Mouse (Mus musculus) intestine, postnatal 0 days (tissue): ENCODE measurements around the gene Trio. TPM values are rescaled to one million over a fixed set of nuclear protein-coding genes. Genes with fewer than 3 reads are reported as not detected.

Experiments
- ATAC-seq: fragments of 200-750 bp; cut with Nextera tagmentation; 2 replicates; pipeline ENCODE4 v1.8.0; 2017; ENCODE audit warnings: mild to moderate bottlenecking, moderate TSS enrichment, moderate library complexity
- H3K27ac ChIP-seq: fragments of 300-500 bp; sonication (generic); 2 replicates; pipeline ENCODE4 v1.5.1; 2014; ENCODE audit warnings: mild to moderate bottlenecking, low read depth, low read length, moderate library complexity
- H3K27me3 ChIP-seq: fragments of 300-500 bp; sonication (generic); replicated peaks from 2 replicates; pipeline ENCODE4 v1.6.1; 2014; ENCODE audit warnings: low read length, mixed read lengths; ENCODE audit not compliant: control insufficient read depth, insufficient read depth
- H3K36me3 ChIP-seq: fragments of 300-500 bp; sonication (generic); 2 replicates; pipeline ENCODE4 v1.6.1; 2014; ENCODE audit warnings: mild to moderate bottlenecking, moderate library complexity; ENCODE audit not compliant: control insufficient read depth, insufficient read depth
- H3K4me1 ChIP-seq: fragments of 300-500 bp; sonication (generic); replicated peaks from 2 replicates; pipeline ENCODE4 v1.6.1; 2014; ENCODE audit warnings: antibody characterized with exemption, low read length, mixed read lengths; ENCODE audit not compliant: control insufficient read depth, insufficient read depth
- H3K4me2 ChIP-seq: fragments of 300-500 bp; sonication (generic); replicated peaks from 2 replicates; pipeline ENCODE4 v1.6.1; 2014; ENCODE audit warnings: low read depth, mild to moderate bottlenecking, moderate library complexity
- H3K4me3 ChIP-seq: fragments of 300-500 bp; sonication (generic); 2 replicates; pipeline ENCODE4 v1.5.1; 2014; ENCODE audit warnings: low read depth, low read length
- H3K9ac ChIP-seq: fragments of 300-500 bp; sonication (generic); 2 replicates; pipeline ENCODE4 v1.6.1; 2014; ENCODE audit warnings: mild to moderate bottlenecking, low read depth, low read length
- H3K9me3 ChIP-seq: fragments of 300-500 bp; sonication (generic); 2 replicates; pipeline ENCODE4 v1.6.1; 2016; ENCODE audit warnings: mixed run types; ENCODE audit not compliant: control insufficient read depth
- CTCF ChIP-seq: sonication (generic); IDR thresholded peaks from 2 replicates; pipeline ENCODE4 v1.5.1; 2016; ENCODE audit warnings: low read depth, mild to moderate bottlenecking, control low read depth, antibody characterized with exemption, moderate library complexity
- WGBS: fragments of 180-500 bp; shearing (Covaris S2); extraction: QIAGEN DNeasy Blood & Tissue Kit; methylation state at CpG from one replicate; pipeline ENCODE4 v1.1.7; 2014; 5-methylcytosine and 5-hydroxymethylcytosine counted together
- polyA plus RNA-seq: library from polyadenylated mRNA; unstranded; fragments of >200 nt; fragmentation: Nextera tagmentation; extraction: Ambion mirVana; gene quantifications from 2 replicates; pipeline ENCODE4 v1.2.1, GENCODE M21; 2015

Gene Trio
- polyA plus RNA-seq, 1 experiment from 2014 or later: 10.0 TPM

DNA sequence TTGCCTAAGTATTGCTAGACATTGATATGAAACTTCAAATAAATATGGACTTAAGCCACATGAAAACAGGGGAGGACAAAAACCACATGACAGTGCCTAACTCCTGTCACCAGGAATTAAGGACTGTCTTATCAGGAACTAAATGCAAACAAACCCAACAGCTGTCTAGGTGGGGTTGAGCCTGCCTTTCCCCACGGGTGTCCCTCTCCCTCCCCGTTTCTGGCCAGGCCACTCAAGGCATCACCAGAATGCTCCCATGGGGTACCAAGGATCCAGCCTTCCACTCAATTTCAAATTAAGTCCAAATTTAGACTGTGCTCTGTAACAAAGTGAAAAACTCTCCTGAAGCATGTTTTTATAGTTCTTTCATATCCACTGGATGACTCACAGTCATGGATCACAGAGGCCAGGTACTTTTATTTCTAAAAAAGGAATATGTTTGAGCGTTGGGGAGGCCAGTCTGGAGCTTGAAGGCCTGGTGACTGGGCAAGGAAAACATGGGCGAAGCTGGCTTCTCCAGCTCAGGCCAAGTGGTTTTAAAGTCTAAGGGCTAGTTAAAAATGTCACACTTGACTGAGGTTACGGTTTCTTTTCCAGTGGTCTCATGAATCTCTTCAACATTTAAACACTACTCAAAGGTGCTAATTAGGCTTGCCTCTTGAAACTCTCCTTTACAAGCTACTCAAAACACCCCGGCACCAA, 33.6 kb downstream of the Trio start:
- no peak for TF ChIP-seq CTCF
- H3K4me3 ChIP-seq: no peak overlapping the region
- H3K27ac ChIP-seq: peak overlapping the region; percentile 42
- peaks cover 8% of the 10 kb centered on the region; the same call in 1 of the 2 replicates for H3K4me1 ChIP-seq
- H3K36me3 ChIP-seq: no peaks in the 10 kb centered on the region
- H3K4me2 ChIP-seq: no peak overlapping the region
- no peak for ATAC-seq
- H3K27me3 ChIP-seq: no peaks in the 10 kb centered on the region
- H3K9me3 ChIP-seq: no peaks in the 10 kb centered on the region
- WGBS: 54% methylated on average over 6 of the region's 6 CpGs
- H3K9ac ChIP-seq: no peak overlapping the region

GRCm38 (mm10) chr15:27991066-27991701, 34.5 kb downstream of the Trio start:
- Histone ChIP-seq H3K4me2 (no peak overlapping the region), H3K4me1 (peaks cover 8% of the 10 kb centered on the region; the same call in 1 of the 2 replicates), H3K36me3 (no peaks in the 10 kb centered on the region), H3K9ac (no peak overlapping the region), H3K9me3 (no peaks in the 10 kb centered on the region), H3K4me3 (no peak overlapping the region), H3K27ac (no peak overlapping the region), H3K27me3 (no peaks in the 10 kb centered on the region)
- no peak for TF ChIP-seq CTCF
- 67% methylated on average over 17 of the region's 17 CpGs for WGBS
- ATAC-seq: no peak

GRCm38 (mm10) chr15:27987979-27988378, 37.7 kb downstream of the Trio start:
- 75% methylated on average over 7 of the region's 7 CpGs for WGBS
- no peaks in the 10 kb centered on the region for H3K36me3 ChIP-seq
- no peaks in the 10 kb centered on the region for H3K9me3 ChIP-seq
- no peak overlapping the region for H3K4me3 ChIP-seq
- no peak for TF ChIP-seq CTCF
- H3K27me3 ChIP-seq: no peaks in the 10 kb centered on the region
- H3K4me1 ChIP-seq: no peaks in the 10 kb centered on the region
- H3K27ac ChIP-seq: no peak overlapping the region
- no peak overlapping the region for H3K4me2 ChIP-seq
- no peak for ATAC-seq
- no peak overlapping the region for H3K9ac ChIP-seq

- ATAC-seq: no peak
- Histone ChIP-seq H3K4me1 (no peaks in the 10 kb centered on the region), H3K27ac (no peak overlapping the region), H3K4me2 (no peak overlapping the region), H3K27me3 (no peaks in the 10 kb centered on the region), H3K4me3 (no peak overlapping the region), H3K9me3 (no peaks in the 10 kb centered on the region), H3K9ac (no peak overlapping the region), H3K36me3 (no peaks in the 10 kb centered on the region)
- no peak for TF ChIP-seq CTCF
- 68% methylated on average over 2 of the region's 2 CpGs for WGBS
Measured at GRCm38 (mm10) chr15:27984881-27985280, 40.8 kb downstream of the Trio start.

- H3K4me2 ChIP-seq: no peak overlapping the region
- peaks cover 3% of the 10 kb centered on the region; the same call in 1 of the 2 replicates for H3K4me1 ChIP-seq
- H3K9ac ChIP-seq: no peak overlapping the region
- H3K27me3 ChIP-seq: no peaks in the 10 kb centered on the region
- H3K9me3 ChIP-seq: no peaks in the 10 kb centered on the region
- no peak for ATAC-seq
- no peak overlapping the region for H3K27ac ChIP-seq
- no peaks in the 10 kb centered on the region for H3K36me3 ChIP-seq
- H3K4me3 ChIP-seq: no peak overlapping the region
- no peak for TF ChIP-seq CTCF
- 51% methylated on average over 13 of the region's 13 CpGs for whole genome bisulfite sequencing
Measured at GRCm38 (mm10) chr15:27981764-27982500, 43.7 kb downstream of the Trio start.

GRCm38 (mm10) chr15:27981258-27981657, 44.4 kb downstream of the Trio start:
- 40% methylated on average over 3 of the region's 3 CpGs for WGBS
- Histone ChIP-seq H3K36me3 (no peaks in the 10 kb centered on the region), H3K4me1 (peaks cover 4% of the 10 kb centered on the region; the same call in 1 of the 2 replicates), H3K9ac (no peak overlapping the region), H3K4me2 (no peak overlapping the region), H3K9me3 (no peaks in the 10 kb centered on the region), H3K27me3 (no peaks in the 10 kb centered on the region), H3K27ac (no peak overlapping the region), H3K4me3 (no peak overlapping the region)
- no peak for TF ChIP-seq CTCF
- no peak for ATAC-seq
